ENCODE assay signal across 17 mouse cellular contexts in genomic region chr14:78935796-78936195, GRCm38 (mm10).
DNase-seq lines count a peak whose midpoint lies in the region; ATAC-seq and TF ChIP-seq lines count a peak whose summit lies in the region.
"Had no signal": no experiment of that assay in that cellular context is flagged by ENCODE, and none has a peak within 500 bp of the region (broad histone marks: within the 10 kb centered on the region; RNA-seq: fewer than 3 reads in every experiment).

No protein-coding gene starts in this region.

- in situ Hi-C loops in Patski (cut with MboI; ENCODE audit: low pct_unique_long_range_greater_than_20kb): no loop called here

- no peak overlapping the region for H3K4me3 ChIP-seq in limb, embryonic 11.5 days (ENCODE audit: low read depth, low read length)
- no peak overlapping the region for H3K4me3 ChIP-seq in limb, embryonic 10.5 days
- no peak overlapping the region for H3K4me3 ChIP-seq in neural tube, embryonic 15.5 days (replicated peaks)
- H3K4me3 ChIP-seq: embryonic facial prominence, embryonic 12.5 days; forebrain, embryonic 10.5 days; liver, embryonic 12.5 days had no signal

- H3K27me3 ChIP-seq in limb, embryonic 11.5 days (ENCODE audit: control insufficient read depth, insufficient read depth, low read length): no peaks in the 10 kb centered on the region
- no peaks in the 10 kb centered on the region for H3K27me3 ChIP-seq in limb, embryonic 10.5 days (ENCODE audit: low read depth, poor library complexity, severe bottlenecking)
- H3K27me3 ChIP-seq in Patski: no peaks in the 10 kb centered on the region
- H3K27me3 ChIP-seq in neural tube, embryonic 15.5 days (replicated peaks): no peaks in the 10 kb centered on the region
- H3K27me3 ChIP-seq: embryonic facial prominence, embryonic 12.5 days; liver, embryonic 12.5 days had no signal

- POLR2A ChIA-PET in Patski (lab: Charles Lee): no interaction called here

- WGBS in limb, embryonic 11.5 days: 11% methylated on average over 3 of the region's 3 CpGs
- 16% methylated on average over 3 of the region's 3 CpGs for WGBS in limb, embryonic 10.5 days
- WGBS in neural tube, embryonic 15.5 days: 26% methylated on average over 3 of the region's 3 CpGs

- no peak overlapping the region for H3K4me2 ChIP-seq in limb, embryonic 11.5 days (ENCODE audit: low read depth, severe bottlenecking)
- H3K4me2 ChIP-seq in neural tube, embryonic 15.5 days: no peak overlapping the region
- H3K4me2 ChIP-seq: embryonic facial prominence, embryonic 12.5 days; liver, embryonic 12.5 days had no signal

- H3K9ac ChIP-seq in limb, embryonic 11.5 days (ENCODE audit: low read length): no peak overlapping the region
- H3K9ac ChIP-seq in neural tube, embryonic 15.5 days (replicated peaks): no peak overlapping the region
- H3K9ac ChIP-seq: embryonic facial prominence, embryonic 12.5 days; liver, embryonic 12.5 days had no signal

- no peaks in the 10 kb centered on the region for H3K9me3 ChIP-seq in limb, embryonic 11.5 days (ENCODE audit: control insufficient read depth, low read length)
- H3K9me3 ChIP-seq in limb, embryonic 10.5 days (replicated peaks): no peaks in the 10 kb centered on the region
- H3K9me3 ChIP-seq in neural tube, embryonic 15.5 days (replicated peaks): no peaks in the 10 kb centered on the region
- H3K9me3 ChIP-seq: embryonic facial prominence, embryonic 12.5 days; forebrain, embryonic 10.5 days; liver, embryonic 12.5 days had no signal

- no peaks in the 10 kb centered on the region for H3K4me1 ChIP-seq in limb, embryonic 11.5 days (ENCODE audit: control insufficient read depth, insufficient read depth, low read length)
- H3K4me1 ChIP-seq in limb, embryonic 10.5 days: peaks cover 16% of the 10 kb centered on the region
- peaks cover 7% of the 10 kb centered on the region; the same call in 1 of the 2 replicates for H3K4me1 ChIP-seq in neural tube, embryonic 15.5 days
- H3K4me1 ChIP-seq: forebrain, embryonic 10.5 days; liver, embryonic 12.5 days had no signal

- intact Hi-C loops in gastrocnemius, postnatal 36 days (cut with DNase I): no loop called here

- peak; percentile 32 for DNase-seq in limb, embryonic 11.5 days (ENCODE audit: low spot score)
- no peak for DNase-seq in limb, embryonic 10.5 days (ENCODE audit: low spot score)
- DNase-seq in Patski (ENCODE audit: low read depth, low spot score): peak; percentile 43
- peak; percentile 68 for DNase-seq in forelimb bud, embryonic 11.5 days (ENCODE audit: low read depth, low spot score)
- DNase-seq in frontal cortex, adult 2 months (ENCODE audit: extremely low spot score in 1 of 2, low spot score in 1 of 2): no peak
- DNase-seq in cerebellum, postnatal 4 days (ENCODE audit: low spot score in 2 of 2): no peak
- DNase-seq in gastrocnemius, postnatal 36 days: no peak
- DNase-seq: cerebellum, adult 9-10 months; gastrocnemius, postnatal 14 days; kidney, adult 9 months; kidney, postnatal 36 days; right cerebral cortex, postnatal 14 days; thymus, postnatal 14 days had no signal

- no peaks in the 10 kb centered on the region for H3K36me3 ChIP-seq in limb, embryonic 11.5 days (ENCODE audit: control insufficient read depth, insufficient read depth, low read length)
- peaks cover 14% of the 10 kb centered on the region; the same call in 1 of the 2 replicates for H3K36me3 ChIP-seq in limb, embryonic 10.5 days
- H3K36me3 ChIP-seq in neural tube, embryonic 15.5 days: no peaks in the 10 kb centered on the region
- H3K36me3 ChIP-seq: embryonic facial prominence, embryonic 12.5 days had no signal

- H3K27ac ChIP-seq in limb, embryonic 11.5 days (replicated peaks; ENCODE audit: low read depth, low read length): no peak overlapping the region
- H3K27ac ChIP-seq in limb, embryonic 10.5 days: no peak overlapping the region; the same call in 1 of the 2 replicates
- H3K27ac ChIP-seq in neural tube, embryonic 15.5 days (replicated peaks): no peak overlapping the region
- H3K27ac ChIP-seq: embryonic facial prominence, embryonic 12.5 days; forebrain, embryonic 10.5 days; liver, embryonic 12.5 days had no signal

- CTCF ChIA-PET in Patski (lab: Charles Lee): interaction anchor here (1.0 to 1.5 kb wide), 3 partner anchors 11 to 19 kb away, joined by 3 to 4 read pairs (median 4); no protein-coding TSS in a partner anchor

- no peak for TF ChIP-seq CTCF in Patski (IDR thresholded peaks at IDR 0.05)

- no peak for ATAC-seq in limb, embryonic 11.5 days (ENCODE audit: insufficient number of reproducible peaks, low FRiP score, low TSS enrichment, low read depth)
- peak; percentile 95 for ATAC-seq in Patski
- peak; percentile 50; the same call in 1 of the 2 replicates for ATAC-seq in neural tube, embryonic 15.5 days (ENCODE audit: low FRiP score)
- ATAC-seq: liver, embryonic 12.5 days had no signal

Comparison
In these comparisons a context has a peak if more than half of its experiments do, and no peak if none do; other contexts are left out.
1. DNase-seq: peak in limb, embryonic 11.5 days (single experiment), Patski (single experiment) and forelimb bud, embryonic 11.5 days (single experiment); none in limb, embryonic 10.5 days (single experiment), frontal cortex, adult 2 months (0 of 2), cerebellum, postnatal 4 days (0 of 2) and gastrocnemius, postnatal 36 days (0 of 2).